Mouse (Mus musculus) heart, embryonic 16.5 days (tissue): ENCODE measurements around the gene Egr4. TPM values are rescaled to one million over a fixed set of nuclear protein-coding genes. Genes with fewer than 3 reads are reported as not detected.

Source experiments
- ATAC-seq: fragments of 200-750 bp; cut with Nextera tagmentation; replicated peaks from 2 replicates; pipeline ENCODE4 v1.8.0; 2017; ENCODE audit warnings: moderate number of reproducible peaks; ENCODE audit not compliant: insufficient read depth, low FRiP score; ENCODE audit errors: extremely low read depth
- H3K27ac ChIP-seq: fragments of 300-500 bp; sonication (generic); 2 replicates; pipeline ENCODE4 v1.5.1; 2014; ENCODE audit warnings: mild to moderate bottlenecking, low read length, control low read depth, moderate library complexity
- H3K27me3 ChIP-seq: fragments of 300-500 bp; sonication (generic); 2 replicates; pipeline ENCODE4 v1.6.1; 2014; ENCODE audit warnings: low read length, mixed read lengths; ENCODE audit not compliant: control insufficient read depth, insufficient read depth
- H3K36me3 ChIP-seq: fragments of 300-500 bp; sonication (generic); 2 replicates; pipeline ENCODE4 v1.6.1; 2014; ENCODE audit not compliant: control insufficient read depth, insufficient read depth
- H3K4me1 ChIP-seq: fragments of 300-500 bp; sonication (generic); 2 replicates; pipeline ENCODE4 v1.6.1; 2014; ENCODE audit warnings: low read length, mixed read lengths; ENCODE audit not compliant: control insufficient read depth, insufficient read depth
- H3K4me2 ChIP-seq: fragments of 300-500 bp; sonication (generic); 2 replicates; pipeline ENCODE4 v1.6.1; 2014; ENCODE audit warnings: low read depth, mild to moderate bottlenecking, control low read depth, low read length
- H3K4me3 ChIP-seq: fragments of 300-500 bp; sonication (generic); 2 replicates; pipeline ENCODE4 v1.5.1; 2014; ENCODE audit warnings: mild to moderate bottlenecking, control low read depth, low read length
- H3K9ac ChIP-seq: fragments of 300-500 bp; sonication (generic); 2 replicates; pipeline ENCODE4 v1.6.1; 2014; ENCODE audit warnings: low read length, control low read depth
- H3K9me3 ChIP-seq: fragments of 300-500 bp; sonication (generic); replicated peaks from 2 replicates; pipeline ENCODE4 v1.6.1; 2016; ENCODE audit warnings: low read length; ENCODE audit not compliant: control insufficient read depth
- WGBS: fragments of 180-500 bp; shearing (Covaris S2); extraction: QIAGEN DNeasy Blood & Tissue Kit; methylation state at CpG from one replicate; pipeline ENCODE4 v1.1.7; 2014; 5-methylcytosine and 5-hydroxymethylcytosine counted together
- polyA plus RNA-seq: library from polyadenylated mRNA; unstranded; fragments of >200 nt; fragmentation: Nextera tagmentation; extraction: Ambion mirVana; gene quantifications from 2 replicates; pipeline ENCODE4 v1.2.1, GENCODE M21; 2015

Egr4 gene
- polyA plus RNA-seq, 1 experiment from 2014 or later = not detected

DNA sequence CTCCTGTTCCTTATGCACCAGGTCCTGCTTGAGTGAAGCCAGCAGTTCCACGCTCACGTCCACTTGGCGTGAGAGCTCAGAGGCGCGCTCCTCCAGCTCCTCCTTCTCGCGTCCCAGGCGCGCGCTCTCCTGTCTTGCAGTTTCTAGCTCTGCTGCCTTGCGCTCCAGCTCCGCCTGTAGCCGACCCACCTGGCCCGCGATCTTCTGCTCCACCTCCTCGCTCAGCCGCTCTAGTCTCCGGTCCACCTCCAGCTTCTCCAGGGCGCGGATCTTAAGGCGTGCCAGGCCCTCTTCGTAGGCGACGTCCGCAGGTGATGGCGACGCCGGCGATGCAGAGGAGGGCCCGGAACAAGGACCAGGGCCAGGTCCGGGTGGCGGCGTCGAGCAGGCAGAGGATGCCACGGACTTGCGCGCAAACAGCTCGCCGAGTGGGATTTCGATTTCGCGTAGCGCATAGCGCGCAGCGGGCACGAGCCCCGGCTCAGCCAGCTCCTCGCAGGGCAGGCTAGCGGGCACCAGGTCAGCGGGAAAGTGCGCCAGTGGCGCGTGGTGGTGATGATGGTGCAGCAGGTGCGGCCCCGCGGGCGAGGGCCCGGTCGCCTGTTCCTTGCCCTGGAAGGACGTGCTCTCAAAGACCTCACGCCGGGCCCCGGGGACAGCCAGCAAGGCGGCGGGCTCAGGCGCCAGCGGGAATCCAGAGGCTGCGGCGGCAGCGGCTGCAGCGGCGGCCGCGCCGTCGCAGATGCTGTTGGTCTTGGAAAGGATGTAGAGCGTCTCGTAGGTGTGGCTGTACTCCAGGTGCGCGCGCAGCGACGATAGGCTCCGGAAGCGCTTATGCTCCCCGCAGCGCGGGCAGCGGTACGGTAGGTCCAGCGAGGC, 29.3 kb downstream of the Egr4 start:
- no peaks in the 10 kb centered on the region; the same call in 1 of the 2 replicates for H3K9me3 ChIP-seq
- ATAC-seq = no peak
- H3K4me2 ChIP-seq = peak overlapping the region; percentile 39
- peaks cover 7% of the 10 kb centered on the region; the same call in 1 of the 2 replicates for H3K4me1 ChIP-seq
- 3% methylated on average over 90 of the region's 92 CpGs for WGBS
- H3K27ac ChIP-seq = no peak overlapping the region
- no peak overlapping the region for H3K9ac ChIP-seq
- no peaks in the 10 kb centered on the region for H3K36me3 ChIP-seq
- peak overlapping the region; percentile 28 for H3K4me3 ChIP-seq
- H3K27me3 ChIP-seq = peaks cover 57% of the 10 kb centered on the region

DNA sequence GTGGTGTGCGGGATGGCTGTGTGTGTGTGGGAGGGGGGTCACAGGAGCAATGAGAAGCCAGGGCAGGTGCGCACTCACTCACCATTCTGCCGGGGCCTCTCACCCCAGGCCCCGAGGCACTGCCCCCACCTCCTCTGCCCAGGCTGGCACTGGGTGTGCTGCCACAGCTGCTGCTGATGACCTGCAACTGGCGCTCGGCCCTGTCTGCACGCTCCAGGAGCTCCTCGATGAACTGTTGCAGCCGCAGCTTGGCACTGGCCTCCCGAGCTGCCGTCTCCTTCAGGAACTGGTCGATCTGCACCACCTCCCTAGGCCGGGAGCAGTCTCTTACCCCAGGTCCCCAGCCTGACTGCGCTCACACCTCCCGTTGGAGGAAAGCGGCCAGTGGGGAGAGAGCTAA, 32.7 kb downstream of the Egr4 start:
- no peak overlapping the region for H3K4me3 ChIP-seq
- peaks cover 60% of the 10 kb centered on the region for H3K27me3 ChIP-seq
- H3K4me1 ChIP-seq = peaks cover 7% of the 10 kb centered on the region; the same call in 1 of the 2 replicates
- ATAC-seq = no peak
- no peaks in the 10 kb centered on the region; the same call in 1 of the 2 replicates for H3K9me3 ChIP-seq
- 65% methylated on average over 16 of the region's 16 CpGs for WGBS
- no peak overlapping the region for H3K4me2 ChIP-seq
- H3K9ac ChIP-seq = no peak overlapping the region
- no peak overlapping the region for H3K27ac ChIP-seq
- no peaks in the 10 kb centered on the region for H3K36me3 ChIP-seq

DNA sequence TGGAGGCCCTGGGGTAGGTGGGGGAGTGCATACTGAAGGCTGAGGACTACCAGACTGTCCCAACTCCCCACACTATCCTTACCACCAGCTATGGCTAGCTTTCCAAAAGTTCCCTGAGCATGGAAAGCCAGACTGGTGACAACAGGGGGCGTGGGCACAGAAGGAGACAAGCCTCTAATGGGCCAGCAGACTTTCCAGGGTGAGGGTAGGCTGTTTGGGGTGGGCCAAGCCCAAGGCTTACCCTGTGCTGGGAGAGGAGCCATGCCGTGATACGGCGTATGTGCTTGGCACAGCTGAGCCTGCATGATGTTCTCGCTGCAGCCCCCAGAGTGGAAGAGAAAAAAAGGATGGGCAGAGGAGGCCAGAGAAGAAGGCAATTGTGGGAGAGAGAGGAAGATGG, 33.4 kb downstream of the Egr4 start:
- Histone ChIP-seq H3K27ac (no peak overlapping the region), H3K4me2 (no peak overlapping the region), H3K27me3 (peaks cover 53% of the 10 kb centered on the region), H3K36me3 (no peaks in the 10 kb centered on the region), H3K9ac (no peak overlapping the region), H3K9me3 (no peaks in the 10 kb centered on the region; the same call in 1 of the 2 replicates), H3K4me1 (peaks cover 7% of the 10 kb centered on the region; the same call in 1 of the 2 replicates), H3K4me3 (no peak overlapping the region)
- no peak for ATAC-seq
- WGBS = 72% methylated on average over 5 of the region's 5 CpGs

DNA sequence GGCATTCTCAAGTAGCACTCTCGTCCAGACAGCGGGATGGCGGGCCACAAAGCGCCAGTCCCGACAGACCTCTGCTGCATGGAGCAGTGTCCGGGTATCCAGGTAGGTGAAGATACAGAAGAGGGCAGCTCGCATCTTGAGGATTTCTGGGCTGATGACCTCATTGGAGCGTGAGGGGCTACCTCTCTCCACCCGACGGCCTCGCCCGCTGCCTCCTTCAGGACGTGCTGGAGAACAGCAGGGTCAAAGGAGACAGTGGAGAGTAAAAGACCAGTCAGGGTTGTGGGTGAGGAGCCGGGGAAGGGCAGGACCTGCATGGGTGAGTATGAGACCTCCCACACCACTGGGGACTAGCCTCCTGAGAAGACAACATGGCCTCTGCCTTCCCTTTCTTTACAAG, 35.0 kb downstream of the Egr4 start:
- no peak overlapping the region for H3K9ac ChIP-seq
- WGBS = 36% methylated on average over 14 of the region's 14 CpGs
- H3K27ac ChIP-seq = no peak overlapping the region
- ATAC-seq = no peak
- no peak overlapping the region for H3K4me2 ChIP-seq
- no peaks in the 10 kb centered on the region for H3K4me1 ChIP-seq
- H3K4me3 ChIP-seq = no peak overlapping the region
- H3K9me3 ChIP-seq = no peaks in the 10 kb centered on the region; the same call in 1 of the 2 replicates
- H3K36me3 ChIP-seq = no peaks in the 10 kb centered on the region
- peaks cover 39% of the 10 kb centered on the region for H3K27me3 ChIP-seq

DNA sequence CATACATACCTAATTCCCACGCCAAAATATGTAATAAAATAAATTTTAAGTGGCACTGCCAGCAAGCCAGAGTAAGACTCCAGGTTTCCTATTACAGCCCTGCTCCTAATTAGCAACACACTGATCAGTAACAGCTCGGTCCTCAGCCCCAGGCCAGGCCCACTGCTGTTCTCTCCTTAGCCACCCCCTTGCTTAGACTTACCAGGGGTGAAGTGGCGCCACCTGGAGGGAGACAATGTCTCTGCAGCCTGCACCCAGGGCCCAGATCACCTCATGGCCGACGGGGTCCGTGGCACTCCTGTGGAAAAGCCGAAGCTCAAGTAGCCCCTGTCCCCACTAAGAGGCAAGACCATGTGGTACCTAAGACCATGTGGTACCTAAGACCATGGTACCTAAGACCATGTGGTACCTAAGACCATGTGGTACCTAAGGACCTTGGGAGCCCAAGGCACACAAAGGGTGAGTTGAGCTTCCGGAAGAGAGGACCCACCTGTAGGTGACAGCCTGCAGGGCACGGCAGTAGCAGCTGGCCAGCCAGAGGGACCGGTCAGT, 35.9 kb downstream of the Egr4 start:
- Histone ChIP-seq H3K4me2 (no peak overlapping the region), H3K9me3 (no peaks in the 10 kb centered on the region; the same call in 1 of the 2 replicates), H3K9ac (no peak overlapping the region), H3K36me3 (no peaks in the 10 kb centered on the region), H3K27me3 (peaks cover 34% of the 10 kb centered on the region), H3K4me1 (no peaks in the 10 kb centered on the region), H3K27ac (no peak overlapping the region), H3K4me3 (no peak overlapping the region)
- no peak for ATAC-seq
- WGBS = 27% methylated on average over 10 of the region's 10 CpGs

DNA sequence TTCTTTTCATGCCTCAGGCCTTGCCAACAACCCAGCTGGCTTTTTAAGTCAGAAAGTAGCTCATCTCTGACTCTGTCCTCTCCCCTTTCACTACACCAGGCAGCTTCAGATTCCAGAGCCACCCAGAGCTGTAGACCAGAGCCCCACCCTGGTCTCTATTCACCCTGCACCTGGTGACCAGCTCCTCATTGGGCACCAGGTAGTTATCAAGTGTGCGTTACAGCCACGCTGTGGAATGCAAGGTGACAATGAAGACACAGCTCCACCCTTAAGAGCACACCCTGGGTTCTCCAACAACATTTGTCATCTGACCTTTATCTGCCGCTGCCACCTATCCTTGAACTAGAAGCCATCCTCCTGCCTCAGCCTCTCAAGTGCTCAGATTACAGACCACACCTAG, 37.8 kb downstream of the Egr4 start:
- Histone ChIP-seq H3K9ac (no peak overlapping the region), H3K9me3 (no peaks in the 10 kb centered on the region), H3K27ac (no peak overlapping the region), H3K27me3 (peaks cover 21% of the 10 kb centered on the region), H3K36me3 (no peaks in the 10 kb centered on the region), H3K4me3 (no peak overlapping the region), H3K4me1 (no peaks in the 10 kb centered on the region), H3K4me2 (no peak overlapping the region)
- ATAC-seq = no peak
- WGBS = 79% methylated on average over 3 of the region's 3 CpGs

DNA sequence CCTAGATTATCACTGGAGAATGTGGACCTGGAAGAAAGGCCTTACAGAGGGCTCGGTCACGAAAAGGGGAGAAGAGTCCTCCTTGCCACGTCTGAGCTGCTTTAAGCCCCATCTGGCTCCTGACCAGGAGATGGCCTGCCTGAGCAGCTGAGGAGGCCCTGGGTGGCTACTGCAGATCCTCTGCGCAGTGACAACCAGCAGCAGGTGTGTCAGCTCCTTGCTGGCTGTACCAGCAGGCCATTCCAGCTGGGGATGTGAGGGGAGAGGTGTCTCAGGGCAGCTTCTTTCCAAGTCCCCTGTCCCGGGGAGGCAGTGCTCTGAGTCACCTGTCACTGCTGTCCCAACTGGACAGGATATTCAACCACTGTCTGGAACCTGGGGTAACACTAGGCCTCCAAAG, 40.8 kb downstream of the Egr4 start:
- no peaks in the 10 kb centered on the region for H3K9me3 ChIP-seq
- H3K9ac ChIP-seq = no peak overlapping the region
- H3K4me2 ChIP-seq = no peak overlapping the region
- no peaks in the 10 kb centered on the region for H3K4me1 ChIP-seq
- peaks cover 17% of the 10 kb centered on the region for H3K36me3 ChIP-seq
- no peak for ATAC-seq
- H3K27me3 ChIP-seq = peaks cover 7% of the 10 kb centered on the region
- H3K4me3 ChIP-seq = no peak overlapping the region
- 44% methylated on average over 5 of the region's 5 CpGs for WGBS
- no peak overlapping the region for H3K27ac ChIP-seq

DNA sequence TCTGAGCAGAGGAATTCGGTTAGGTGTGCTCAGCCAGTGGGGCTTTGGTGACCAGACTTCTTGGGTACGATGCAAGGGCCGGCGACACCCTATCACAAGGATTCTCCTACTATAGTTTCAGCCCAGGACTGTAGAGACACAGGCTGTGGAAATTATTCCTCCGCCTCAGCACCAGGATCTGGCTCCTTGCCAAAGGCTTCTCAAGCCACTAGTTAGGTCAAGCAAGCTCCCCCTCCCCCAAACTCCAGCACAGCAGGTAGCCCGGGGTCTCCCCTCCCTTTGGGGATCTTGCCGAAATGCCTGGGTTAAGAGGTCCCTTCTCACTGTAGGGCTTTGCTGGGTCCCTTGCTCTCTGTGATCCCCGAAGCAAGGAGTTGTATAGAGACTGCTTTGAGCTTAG, 41.4 kb downstream of the Egr4 start:
- Histone ChIP-seq H3K9me3 (no peaks in the 10 kb centered on the region), H3K4me1 (no peaks in the 10 kb centered on the region), H3K27me3 (peaks cover 5% of the 10 kb centered on the region; the same call in 1 of the 2 replicates), H3K4me3 (no peak overlapping the region), H3K27ac (no peak overlapping the region), H3K9ac (no peak overlapping the region), H3K36me3 (peaks cover 23% of the 10 kb centered on the region), H3K4me2 (no peak overlapping the region)
- WGBS = 50% methylated on average over 8 of the region's 8 CpGs
- ATAC-seq = no peak
